8 mouse cellular contexts compared by ENCODE assay signal in the genomic region with DNA sequence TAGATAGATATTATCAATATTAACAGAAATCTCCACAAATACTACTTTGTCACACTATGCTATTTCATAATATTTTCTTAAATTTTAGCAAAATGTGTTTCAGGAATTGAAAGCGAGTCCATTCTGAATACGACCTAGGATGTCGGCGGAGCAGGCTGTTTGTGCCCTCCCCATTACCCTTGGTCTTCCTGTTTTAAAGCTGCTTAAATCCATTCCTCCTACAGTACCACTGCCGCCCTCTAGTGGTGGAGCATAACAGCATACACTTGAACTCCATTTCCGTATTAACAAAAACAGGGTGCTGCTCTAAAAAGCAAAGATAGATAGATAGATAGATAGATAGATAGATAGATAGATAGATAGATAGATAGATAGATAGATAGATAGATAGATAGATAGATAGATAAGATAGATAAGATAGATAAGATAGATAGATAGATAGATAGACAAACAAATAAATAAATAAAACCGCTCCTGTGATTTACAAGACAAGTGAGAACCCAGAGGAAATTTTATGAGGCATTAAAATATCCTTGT. TPM values are rescaled to one million over a fixed set of nuclear protein-coding genes. Genes with fewer than 3 reads are reported as not detected.
DNase-seq lines count a peak whose midpoint lies in the region; ATAC-seq lines count a peak whose summit lies in the region.

No protein-coding gene starts in this region.

- no peak overlapping the region for H3K4me2 ChIP-seq in hindbrain, embryonic 14.5 days (replicated peaks)
- no peak overlapping the region for H3K4me2 ChIP-seq in hindbrain, embryonic 13.5 days
- no peak overlapping the region for H3K4me2 ChIP-seq in forebrain, embryonic 14.5 days (ENCODE audit: low read length)
- 0 out of 2 replicates have a peak overlapping the region, but pooled peaks have one; percentile 19 for H3K4me2 ChIP-seq in stomach, embryonic 16.5 days (ENCODE audit: low read depth, low read length)

- H3K27me3 ChIP-seq in hindbrain, embryonic 14.5 days (ENCODE audit: control insufficient read depth, insufficient read depth, low read length) = peaks cover 29% of the 10 kb centered on the region
- H3K27me3 ChIP-seq in hindbrain, embryonic 13.5 days = peaks cover 51% of the 10 kb centered on the region
- no peaks in the 10 kb centered on the region for H3K27me3 ChIP-seq in forebrain, embryonic 14.5 days (replicated peaks; ENCODE audit: control insufficient read depth, insufficient read depth, low read length)
- 0 out of 2 replicates have a peak, but pooled peaks cover 3% of the 10 kb centered on the region for H3K27me3 ChIP-seq in stomach, embryonic 16.5 days (ENCODE audit: control insufficient read depth, insufficient read depth, low read length)

- H3K4me1 ChIP-seq in hindbrain, embryonic 14.5 days (replicated peaks; ENCODE audit: control insufficient read depth, insufficient read depth, low read length) = no peaks in the 10 kb centered on the region
- H3K4me1 ChIP-seq in hindbrain, embryonic 13.5 days (replicated peaks) = peaks cover 8% of the 10 kb centered on the region
- H3K4me1 ChIP-seq in forebrain, embryonic 14.5 days (ENCODE audit: control insufficient read depth, insufficient read depth, low read length) = peaks cover 5% of the 10 kb centered on the region; the same call in 1 of the 2 replicates
- no peaks in the 10 kb centered on the region for H3K4me1 ChIP-seq in stomach, embryonic 16.5 days (ENCODE audit: control insufficient read depth, insufficient read depth, low read length)

- no peak overlapping the region for H3K4me3 ChIP-seq in hindbrain, embryonic 14.5 days (replicated peaks; ENCODE audit: low read length)
- no peak overlapping the region for H3K4me3 ChIP-seq in hindbrain, embryonic 13.5 days
- no peak overlapping the region for H3K4me3 ChIP-seq in forebrain, embryonic 14.5 days (ENCODE audit: low read depth, low read length)
- H3K4me3 ChIP-seq in stomach, embryonic 16.5 days (replicated peaks; ENCODE audit: low read length) = no peak overlapping the region

- no peak overlapping the region for H3K27ac ChIP-seq in hindbrain, embryonic 14.5 days
- no peak overlapping the region for H3K27ac ChIP-seq in hindbrain, embryonic 13.5 days
- no peak overlapping the region for H3K27ac ChIP-seq in forebrain, embryonic 14.5 days (ENCODE audit: low read depth, low read length)
- no peak overlapping the region for H3K27ac ChIP-seq in stomach, embryonic 16.5 days (ENCODE audit: low read length)

- intact Hi-C loops in left cerebral cortex, postnatal 36 days (cut with DNase I) = loop anchor here (5.0 to 10.0 kb wide), 3 partner anchors 184 to 308 kb away; no protein-coding TSS in a partner anchor

- no peak overlapping the region for H3K9ac ChIP-seq in hindbrain, embryonic 14.5 days
- no peak overlapping the region for H3K9ac ChIP-seq in hindbrain, embryonic 13.5 days
- H3K9ac ChIP-seq in forebrain, embryonic 14.5 days (ENCODE audit: low read length) = no peak overlapping the region
- H3K9ac ChIP-seq in stomach, embryonic 16.5 days (ENCODE audit: low read length) = no peak overlapping the region

- peak; percentile 66 for DNase-seq in hindbrain, embryonic 14.5 days (ENCODE audit: low spot score)
- peak; percentile 62 for DNase-seq in c-Kit-negative CD71-positive TER-119-positive erythroid progenitor cells, embryonic 14.5 days (ENCODE audit: low read depth, low spot score)
- DNase-seq in forebrain, embryonic 14.5 days (ENCODE audit: low spot score) = peak; percentile 86
- peak; percentile 44 to 47 for DNase-seq in left cerebral cortex, postnatal 36 days (ENCODE audit: low spot score in 2 of 2)
- DNase-seq in monocyte, adult 2 months (ENCODE audit: low read depth in 1 of 2, low spot score in 2 of 2) = peak; percentile 73 to 81

- WGBS in hindbrain, embryonic 14.5 days = 25% methylated on average over 7 of the region's 7 CpGs
- WGBS in hindbrain, embryonic 13.5 days = 22% methylated on average over 7 of the region's 7 CpGs
- whole genome bisulfite sequencing in forebrain, embryonic 14.5 days = 25% methylated on average over 7 of the region's 7 CpGs
- WGBS in stomach, embryonic 16.5 days = 20% methylated on average over 7 of the region's 7 CpGs

- H3K36me3 ChIP-seq in hindbrain, embryonic 14.5 days (replicated peaks; ENCODE audit: control insufficient read depth, insufficient read depth) = no peaks in the 10 kb centered on the region
- no peaks in the 10 kb centered on the region for H3K36me3 ChIP-seq in hindbrain, embryonic 13.5 days
- H3K36me3 ChIP-seq in forebrain, embryonic 14.5 days (ENCODE audit: control insufficient read depth, insufficient read depth, low read length) = no peaks in the 10 kb centered on the region
- no peaks in the 10 kb centered on the region for H3K36me3 ChIP-seq in stomach, embryonic 16.5 days (ENCODE audit: control insufficient read depth, insufficient read depth, low read length)

- H3K9me3 ChIP-seq in hindbrain, embryonic 14.5 days (ENCODE audit: control insufficient read depth, low read length) = no peaks in the 10 kb centered on the region
- no peaks in the 10 kb centered on the region for H3K9me3 ChIP-seq in hindbrain, embryonic 13.5 days
- H3K9me3 ChIP-seq in forebrain, embryonic 14.5 days (replicated peaks; ENCODE audit: control insufficient read depth, low read length) = no peaks in the 10 kb centered on the region
- H3K9me3 ChIP-seq in stomach, embryonic 16.5 days (replicated peaks; ENCODE audit: control insufficient read depth, low read length) = no peaks in the 10 kb centered on the region

- no peak for ATAC-seq in hindbrain, embryonic 14.5 days (ENCODE audit: low FRiP score)
- ATAC-seq in hindbrain, embryonic 13.5 days (ENCODE audit: low FRiP score) = no peak
- peak; percentile 61 for ATAC-seq in forebrain, embryonic 14.5 days
- peak; percentile 94 for ATAC-seq in inflammation-experienced regulatory T-cells, adult 6 months
- no peak for ATAC-seq in stomach, embryonic 16.5 days (ENCODE audit: insufficient read depth, low FRiP score)

RNA-seq across cellular contexts. Expression of gene Alpk1, which starts 17.2 kb away (rescaled TPM):
- polyA plus RNA-seq in hindbrain, embryonic 14.5 days (2014; fragmentation: Nextera tagmentation; extraction: Ambion mirVana) = 0.80 and 0.91 TPM in 2 replicates
- 0.79 and 1.3 TPM in 2 replicates for polyA plus RNA-seq in hindbrain, embryonic 13.5 days (2015; fragmentation: Nextera tagmentation; extraction: Ambion mirVana)
- polyA plus RNA-seq in forebrain, embryonic 14.5 days (2014; fragmentation: Nextera tagmentation; extraction: Ambion mirVana) = 0.93 and 1.1 TPM in 2 replicates
- under 1 TPM in 2 of 3 experiments, not detected in 1; 0.55 to 0.57 TPM for polyA plus RNA-seq in inflammation-experienced regulatory T-cells, adult 6 months (2017; shearing (Covaris generic))
- total RNA-seq in left cerebral cortex, postnatal 36 days (2021) = 1 to 10 TPM; 3.0 to 4.6 TPM
- 2.8 and 4.3 TPM in 2 replicates for polyA plus RNA-seq in stomach, embryonic 16.5 days (2015; fragmentation: Nextera tagmentation; extraction: Ambion mirVana)

RNA-seq across cellular contexts. Expression of gene Tifa, which starts 26.5 kb away (rescaled TPM):
- polyA plus RNA-seq in hindbrain, embryonic 14.5 days (2014; fragmentation: Nextera tagmentation; extraction: Ambion mirVana) = 3.9 and 5.3 TPM in 2 replicates
- polyA plus RNA-seq in hindbrain, embryonic 13.5 days (2015; fragmentation: Nextera tagmentation; extraction: Ambion mirVana) = 3.5 and 4.7 TPM in 2 replicates
- 6.2 and 6.7 TPM in 2 replicates for polyA plus RNA-seq in forebrain, embryonic 14.5 days (2014; fragmentation: Nextera tagmentation; extraction: Ambion mirVana)
- 1 to 10 TPM in 1 of 3 experiments, under 1 TPM in 1, not detected in 1; 0.88 to 1.5 TPM for polyA plus RNA-seq in inflammation-experienced regulatory T-cells, adult 6 months (2017; shearing (Covaris generic))
- total RNA-seq in left cerebral cortex, postnatal 36 days (2021) = 1 to 10 TPM; 4.7 to 5.0 TPM
- 7.3 and 7.4 TPM in 2 replicates for polyA plus RNA-seq in stomach, embryonic 16.5 days (2015; fragmentation: Nextera tagmentation; extraction: Ambion mirVana)

Comparison
In these comparisons a context has a peak if more than half of its experiments do, and no peak if none do; other contexts are left out.
1. ATAC-seq: peak in forebrain, embryonic 14.5 days (single experiment) and inflammation-experienced regulatory T-cells, adult 6 months (single experiment); none in hindbrain, embryonic 14.5 days (single experiment), hindbrain, embryonic 13.5 days (single experiment) and stomach, embryonic 16.5 days (single experiment).
2. Peak in every context shown above with its lines, with median percentiles within 50 percentile points of each other: DNase-seq.